Mouse (Mus musculus) embryonic facial prominence, embryonic 11.5 days (tissue): Measurements from ENCODE around the gene Gm21083. TPM values are rescaled to one million over a fixed set of nuclear protein-coding genes. Genes with fewer than 3 reads are reported as not detected.
"Not testable (repeated sequence)": the region's sequence is repeated elsewhere in the genome, so short reads cannot be mapped to it uniquely, and the experiment has no call there.

ENCODE experiments used
- ATAC-seq: fragments of 200-750 bp; cut with Nextera tagmentation; replicated peaks from 2 replicates; pipeline ENCODE4 v1.8.0; 2017; ENCODE audit warnings: low read depth; ENCODE audit not compliant: insufficient number of reproducible peaks, low FRiP score, low TSS enrichment
- DNase-seq: peaks from one replicate; pipeline ENCODE4 v3.0.0-alpha.2; 2015; ENCODE audit warnings: low spot score
- H3K27ac ChIP-seq: fragments of 300-500 bp; sonication (generic); replicated peaks from 2 replicates; pipeline ENCODE4 v1.5.1; 2014; ENCODE audit warnings: mild to moderate bottlenecking, low read depth, low read length, control low read depth
- H3K27me3 ChIP-seq: fragments of 300-500 bp; sonication (generic); 2 replicates; pipeline ENCODE4 v1.6.1; 2014; ENCODE audit warnings: mild to moderate bottlenecking, low read length, moderate library complexity, mixed read lengths; ENCODE audit not compliant: control insufficient read depth, insufficient read depth
- H3K36me3 ChIP-seq: fragments of 300-500 bp; sonication (generic); replicated peaks from 2 replicates; pipeline ENCODE4 v1.6.1; 2014; ENCODE audit warnings: low read depth, mild to moderate bottlenecking, low read length, moderate library complexity, mixed read lengths; ENCODE audit not compliant: control insufficient read depth, insufficient read depth
- H3K4me1 ChIP-seq: fragments of 300-500 bp; sonication (generic); 2 replicates; pipeline ENCODE4 v1.6.1; 2014; ENCODE audit warnings: low read length, mixed read lengths; ENCODE audit not compliant: control insufficient read depth, insufficient read depth
- H3K4me2 ChIP-seq: fragments of 300-500 bp; sonication (generic); 2 replicates; pipeline ENCODE4 v1.6.1; 2014; ENCODE audit warnings: low read depth, mild to moderate bottlenecking, control low read depth, low read length, moderate library complexity
- H3K4me3 ChIP-seq: fragments of 300-500 bp; sonication (generic); 2 replicates; pipeline ENCODE4 v1.5.1; 2014; ENCODE audit warnings: low read depth, low read length, control low read depth
- H3K9ac ChIP-seq: fragments of 300-500 bp; sonication (generic); replicated peaks from 2 replicates; pipeline ENCODE4 v1.6.1; 2014; ENCODE audit warnings: mild to moderate bottlenecking, control low read depth, low read length
- H3K9me3 ChIP-seq: fragments of 300-500 bp; sonication (generic); replicated peaks from 2 replicates; pipeline ENCODE4 v1.6.1; 2016; ENCODE audit warnings: mild to moderate bottlenecking, low read length, inconsistent platforms, mixed read lengths; ENCODE audit not compliant: control insufficient read depth
- WGBS: fragments of 180-500 bp; shearing (Covaris S2); extraction: QIAGEN DNeasy Blood & Tissue Kit; methylation state at CpG from one replicate; pipeline ENCODE4 v1.1.7; 2014; 5-methylcytosine and 5-hydroxymethylcytosine counted together
- polyA plus RNA-seq: library from polyadenylated mRNA; unstranded; fragments of >200 nt; fragmentation: Nextera tagmentation; extraction: Ambion mirVana; gene quantifications from 2 replicates; pipeline ENCODE4 v1.2.1, GENCODE M21; 2014

Gene Gm21083
- polyA plus RNA-seq, 1 experiment from 2014 or later = not detected

DNA sequence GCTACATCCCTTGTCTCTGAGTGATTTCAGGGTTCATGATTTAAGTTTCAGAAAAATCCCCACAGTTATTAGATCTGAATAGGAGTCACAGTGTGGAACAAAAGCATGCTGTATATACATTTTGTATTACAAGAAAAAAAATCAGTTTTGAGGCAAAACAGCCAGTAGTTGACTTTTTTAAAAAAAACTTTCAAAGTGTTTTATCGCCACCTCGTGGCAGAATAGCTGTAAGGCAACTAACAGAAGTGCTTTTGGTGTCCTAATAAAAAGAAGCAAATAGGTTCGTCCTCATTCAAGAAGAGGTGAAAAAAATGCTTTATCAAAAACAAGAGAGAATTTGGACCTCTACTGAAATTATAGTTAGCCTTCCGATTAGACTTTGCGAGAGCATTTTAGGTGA, 52.9 kb downstream of the Gm21083 start:
- not testable (repeated sequence) for H3K27me3 ChIP-seq, H3K27ac ChIP-seq, H3K9me3 ChIP-seq, H3K9ac ChIP-seq, ATAC-seq, H3K4me2 ChIP-seq, H3K36me3 ChIP-seq, H3K4me3 ChIP-seq, H3K4me1 ChIP-seq
- DNase-seq = peak; percentile 18
- 35% methylated on average over 5 of the region's 5 CpGs for WGBS

Other genes starting within 250 kb of the Gm21083 start
- gene Gm21149, start 100.8 kb upstream of the Gm21083 start, polyA plus RNA-seq = not detected in 2 replicates
- gene Gm21190, start 48.1 kb upstream of the Gm21083 start, polyA plus RNA-seq = not detected in 2 replicates
- not detected in 2 replicates for gene Speer4d, start 41.7 kb downstream of the Gm21083 start, polyA plus RNA-seq
- not detected in 2 replicates for gene 4930572O03Rik, start 79.7 kb downstream of the Gm21083 start, polyA plus RNA-seq
- not detected in 2 replicates for gene Speer4c, start 136.9 kb downstream of the Gm21083 start, polyA plus RNA-seq